Mouse (Mus musculus) cerebellum, adult 2 months (tissue): ENCODE measurements around the gene Grm6. TPM values are rescaled to one million over a fixed set of nuclear protein-coding genes. Genes with fewer than 3 reads are reported as not detected.

ENCODE experiments used
- DNase-seq, 2 experiments: peaks; one replicate each; pipeline ENCODE4 v3.0.0; 2021
- H3K27ac ChIP-seq: fragments of 200-500 bp; 2 replicates; pipeline ENCODE4 v1.5.1; 2012; ENCODE audit warnings: low read length, control low read depth, inconsistent platforms; ENCODE audit not compliant: insufficient read depth
- H3K27me3 ChIP-seq: fragments of 200-500 bp; 2 replicates; pipeline ENCODE4 v1.6.1; 2012; ENCODE audit warnings: inconsistent platforms, mild to moderate bottlenecking, low read length, moderate library complexity; ENCODE audit not compliant: control insufficient read depth, insufficient read depth
- H3K4me1 ChIP-seq: fragments of 200-500 bp; 2 replicates; pipeline ENCODE4 v1.6.1; 2011; ENCODE audit warnings: low read length; ENCODE audit not compliant: control insufficient read depth, insufficient read depth
- H3K4me3 ChIP-seq: fragments of 200-500 bp; replicated peaks from 2 replicates; pipeline ENCODE3; 2011; ENCODE audit warnings: mild to moderate bottlenecking, low read depth, low read length, control low read depth; ENCODE audit not compliant: insufficient read depth
- CTCF ChIP-seq: fragments of 200-500 bp; IDR thresholded peaks from 2 replicates; pipeline ENCODE4 v1.5.1; 2011; ENCODE audit warnings: low read depth, mild to moderate bottlenecking, control low read depth, low read length, moderate library complexity, borderline replicate concordance; ENCODE audit not compliant: insufficient read depth
- POLR2A ChIP-seq: fragments of 200-500 bp; IDR thresholded peaks from 2 replicates; pipeline ENCODE4 v1.6.1; 2011; ENCODE audit warnings: low read length, control low read depth, borderline replicate concordance; ENCODE audit not compliant: insufficient read depth
- WGBS: fragments of 180-500 bp; shearing (Covaris S2); methylation state at CpG from one replicate; pipeline ENCODE4 v1.1.7; 2018; 5-methylcytosine and 5-hydroxymethylcytosine counted together
- polyA plus RNA-seq: library from polyadenylated mRNA; depleted of rRNA; stranded (reverse); fragments of >200 nt; gene quantifications from 2 replicates; pipeline ENCODE4 v1.2.3, GENCODE M21; 2012; rRNA removed

Grm6 gene
- polyA plus RNA-seq, 1 experiment, result not detected

- Histone ChIP-seq H3K27me3 (no peaks in the 10 kb centered on the region), H3K4me3 (peak overlapping the region; percentile 88), H3K4me1 (peaks cover 8% of the 10 kb centered on the region; the same call in 1 of the 2 replicates), H3K27ac (no peak overlapping the region)
- TF ChIP-seq CTCF (no peak), POLR2A (no peak)
- WGBS, result 3% methylated on average over 10 of the region's 10 CpGs
- no peak for DNase-seq
Observed at GRCm38 (mm10) chr11:50886933-50887293, 36.4 kb downstream of the Grm6 start.

GRCm38 (mm10) chr11:50887390-50888128 lies 37.1 kb downstream of the Grm6 start, which contains the start of gene Zfp454:
Zfp454 (minus strand) TSS chr11:50887651.
- H3K27ac ChIP-seq, result peak within 1 kb of the TSS; percentile 53; the same call in 1 of the 2 replicates
- TF ChIP-seq POLR2A (peak; percentile 80; the same call in 1 of the 2 replicates), CTCF (no peak)
- peak; percentile 94 to 97 for DNase-seq
- 5% methylated on average over 26 of the region's 26 CpGs for WGBS
- peak within 1 kb of the TSS; percentile 88 for H3K4me3 ChIP-seq
- no peaks in the 10 kb centered on the region for H3K27me3 ChIP-seq
- H3K4me1 ChIP-seq, result peaks cover 8% of the 10 kb centered on the region; the same call in 1 of the 2 replicates

DNA sequence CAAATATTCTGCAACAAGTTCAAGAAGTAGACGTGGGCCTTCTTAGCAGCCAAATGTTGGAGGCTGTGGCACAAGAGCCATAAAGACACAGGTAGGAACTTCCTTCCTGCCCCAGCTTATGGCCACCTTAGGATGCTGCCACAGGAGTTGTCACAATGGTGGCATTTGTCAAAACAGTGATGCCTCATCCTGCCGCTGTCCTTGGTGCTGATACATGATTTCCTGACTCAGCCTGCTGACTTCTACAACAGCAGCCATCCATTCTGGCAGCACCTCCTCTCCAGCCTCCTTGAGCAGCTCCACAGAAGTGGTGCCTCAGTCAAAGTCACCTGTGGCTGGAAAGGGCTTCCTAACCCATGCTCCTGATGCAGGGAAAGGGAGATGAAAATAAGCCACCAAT lies 42.0 kb downstream of the Grm6 start:
- no peak overlapping the region for H3K4me3 ChIP-seq
- no peak for DNase-seq
- WGBS, result 51% methylated on average over 2 of the region's 2 CpGs
- no peak overlapping the region for H3K27ac ChIP-seq
- no peaks in the 10 kb centered on the region for H3K27me3 ChIP-seq
- TF ChIP-seq CTCF (no peak), POLR2A (no peak)
- peaks cover 3% of the 10 kb centered on the region; the same call in 1 of the 2 replicates for H3K4me1 ChIP-seq

DNA sequence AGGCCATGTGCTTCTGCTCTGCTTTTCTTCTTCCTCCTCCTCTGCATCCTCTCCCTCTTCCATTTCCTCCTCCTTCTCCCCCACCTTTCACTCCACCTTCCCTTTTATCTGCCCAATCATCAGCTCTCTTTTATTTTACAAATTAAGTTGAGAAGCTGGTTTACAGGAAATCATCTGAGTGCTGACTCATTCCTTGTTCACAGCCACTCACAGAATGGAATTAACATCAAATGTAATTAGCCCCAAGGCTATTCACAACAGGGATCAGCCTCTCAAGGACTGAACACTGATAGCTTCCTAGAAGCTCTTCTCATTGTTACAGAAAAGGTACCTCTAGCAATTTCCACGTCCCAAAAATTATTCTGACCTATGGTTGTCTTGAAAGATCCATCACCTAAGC lies 46.9 kb downstream of the Grm6 start:
- H3K4me3 ChIP-seq, result no peak overlapping the region
- WGBS, result 89% methylated on average over 1 of the region's 1 CpGs
- DNase-seq, result no peak
- no peaks in the 10 kb centered on the region for H3K27me3 ChIP-seq
- H3K4me1 ChIP-seq, result no peaks in the 10 kb centered on the region
- no peak overlapping the region for H3K27ac ChIP-seq
- TF ChIP-seq CTCF (no peak), POLR2A (no peak)

DNA sequence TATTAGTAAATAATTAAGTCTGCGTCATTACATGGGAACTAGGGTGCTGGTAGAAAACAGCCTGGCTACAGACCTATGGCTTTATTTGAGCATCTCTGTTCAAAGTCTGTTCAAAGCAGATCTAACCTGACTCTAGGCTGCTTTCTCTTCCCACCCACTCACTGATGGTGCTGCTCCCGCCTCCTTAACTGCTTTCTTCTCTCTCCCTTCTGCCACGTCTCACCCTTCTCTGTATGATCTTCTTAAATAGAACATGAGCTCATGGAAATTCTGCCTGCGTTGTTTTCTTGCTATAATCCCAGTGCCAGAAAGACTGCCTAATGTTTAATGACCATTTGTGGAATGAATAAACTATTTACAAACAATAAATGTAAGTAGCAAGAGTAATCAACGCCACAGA lies 57.7 kb downstream of the Grm6 start:
- 94% methylated on average over 5 of the region's 5 CpGs for WGBS

GRCm38 (mm10) chr11:50913301-50913700 lies 62.8 kb downstream of the Grm6 start:
- TF ChIP-seq CTCF (no peak), POLR2A (no peak)
- Histone ChIP-seq H3K27ac (no peak overlapping the region), H3K27me3 (no peaks in the 10 kb centered on the region), H3K4me3 (no peak overlapping the region), H3K4me1 (no peaks in the 10 kb centered on the region)
- 88% methylated on average over 1 of the region's 1 CpGs for WGBS
- no peak for DNase-seq

More for the DNA sequence above, 57.7 kb downstream of the Grm6 start:
- Histone ChIP-seq H3K27me3 (no peaks in the 10 kb centered on the region), H3K4me1 (no peaks in the 10 kb centered on the region), H3K27ac (no peak overlapping the region), H3K4me3 (no peak overlapping the region)
- DNase-seq, result no peak
- TF ChIP-seq CTCF (no peak), POLR2A (no peak)

GRCm38 (mm10) chr11:50914461-50914860 lies 64.0 kb downstream of the Grm6 start:
- 95% methylated on average over 3 of the region's 3 CpGs for WGBS
- no peaks in the 10 kb centered on the region for H3K27me3 ChIP-seq

More at GRCm38 (mm10) chr11:50914461-50914860, 64.0 kb downstream of the Grm6 start:
- no peak overlapping the region for H3K27ac ChIP-seq
- H3K4me3 ChIP-seq, result no peak overlapping the region
- no peaks in the 10 kb centered on the region for H3K4me1 ChIP-seq
- no peak for DNase-seq
- no peak for TF ChIP-seq POLR2A
- no peak for TF ChIP-seq CTCF

Other genes with a start within 250 kb of the Grm6 start
- 21.1 and 21.7 TPM in 2 replicates for gene Adamts2, start 248.6 kb upstream of the Grm6 start, polyA plus RNA-seq
- 18.1 and 18.5 TPM in 2 replicates for gene Zfp354c, start 23.0 kb upstream of the Grm6 start, polyA plus RNA-seq
- 1.5 and 1.7 TPM in 2 replicates for gene Zfp879, start 9.1 kb upstream of the Grm6 start, polyA plus RNA-seq
- gene Zfp454, start 37.0 kb downstream of the Grm6 start, polyA plus RNA-seq, result 7.1 TPM in 2 replicates
- gene Zfp2, start 65.5 kb downstream of the Grm6 start, polyA plus RNA-seq, result 18.8 and 19.2 TPM in 2 replicates
- gene Zfp354b, start 80.9 kb downstream of the Grm6 start, polyA plus RNA-seq, result 3.5 and 3.6 TPM in 2 replicates
- gene 4933414I15Rik, start 93.1 kb downstream of the Grm6 start, polyA plus RNA-seq, result not detected in 2 replicates
- gene Prop1, start 103.1 kb downstream of the Grm6 start, polyA plus RNA-seq, result not detected in 2 replicates
- gene Olfr1378, start 115.8 kb downstream of the Grm6 start, polyA plus RNA-seq, result not detected in 2 replicates
- not detected in 2 replicates for gene Olfr1377, start 131.3 kb downstream of the Grm6 start, polyA plus RNA-seq
- gene Olfr51, start 152.9 kb downstream of the Grm6 start, polyA plus RNA-seq, result not detected in 2 replicates
- not detected in 2 replicates for gene Olfr54, start 163.6 kb downstream of the Grm6 start, polyA plus RNA-seq
- not detected in 2 replicates for gene Olfr1375, start 197.4 kb downstream of the Grm6 start, polyA plus RNA-seq
- gene Zfp354a, start 208.6 kb downstream of the Grm6 start, polyA plus RNA-seq, result 10.6 and 11.1 TPM in 2 replicates